Mouse (Mus musculus) layer of hippocampus, adult 9-11 months (tissue): Measurements from ENCODE around the gene Cops4.

ENCODE experiments used
- DNase-seq: peaks from one replicate; pipeline ENCODE4 v3.0.0; 2022

Gene Cops4

DNA sequence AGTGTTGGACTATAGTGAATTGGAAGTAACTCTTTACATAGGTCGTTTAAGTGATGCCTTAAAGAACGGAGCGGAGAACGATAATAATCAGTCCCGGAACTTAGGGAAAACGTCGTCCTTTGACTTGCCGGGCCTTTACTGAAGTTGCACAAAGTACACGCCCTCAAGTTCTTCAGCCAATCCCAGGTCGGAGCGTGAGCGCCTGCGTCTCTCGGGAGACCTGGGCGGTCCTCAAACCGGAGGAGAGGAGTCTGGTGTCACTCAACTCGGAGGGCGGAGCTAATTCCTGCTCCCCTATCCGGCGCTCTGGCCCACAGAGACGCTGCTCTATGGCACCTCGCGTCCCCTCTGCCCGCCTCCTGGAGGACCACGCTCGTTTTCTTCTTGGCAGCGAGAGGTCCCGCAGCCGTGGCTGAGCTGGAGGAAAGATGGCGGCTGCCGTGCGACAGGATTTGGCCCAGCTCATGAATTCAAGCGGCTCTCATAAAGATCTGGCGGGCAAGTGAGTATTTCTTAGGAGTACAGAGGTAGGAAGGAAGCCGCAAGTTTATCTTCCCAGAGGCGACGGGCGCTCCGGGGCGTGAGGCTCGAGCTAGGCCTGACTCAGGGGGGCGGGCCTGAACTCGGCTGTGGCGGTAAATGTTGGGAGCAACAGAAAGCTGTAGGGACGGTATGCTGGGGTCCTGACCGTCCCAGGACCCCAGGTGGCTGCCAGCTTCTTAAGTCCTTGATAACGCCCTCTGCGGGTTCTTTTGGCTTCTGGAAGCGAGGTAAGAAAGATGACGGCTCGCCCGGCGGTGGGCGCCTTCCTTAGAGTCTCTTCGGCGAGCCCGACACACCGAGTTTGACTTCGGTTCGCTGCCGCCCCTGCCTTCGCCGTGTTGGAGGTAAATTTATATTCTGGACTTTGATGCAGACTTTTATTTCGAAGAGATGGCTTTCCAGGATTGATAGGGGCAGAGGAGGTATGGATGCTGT, at the start of gene Cops4:
Cops4 (plus strand) TSS at position 261 of the 978 bp plus-strand sequence.
- DNase-seq = peak; percentile 99

DNA sequence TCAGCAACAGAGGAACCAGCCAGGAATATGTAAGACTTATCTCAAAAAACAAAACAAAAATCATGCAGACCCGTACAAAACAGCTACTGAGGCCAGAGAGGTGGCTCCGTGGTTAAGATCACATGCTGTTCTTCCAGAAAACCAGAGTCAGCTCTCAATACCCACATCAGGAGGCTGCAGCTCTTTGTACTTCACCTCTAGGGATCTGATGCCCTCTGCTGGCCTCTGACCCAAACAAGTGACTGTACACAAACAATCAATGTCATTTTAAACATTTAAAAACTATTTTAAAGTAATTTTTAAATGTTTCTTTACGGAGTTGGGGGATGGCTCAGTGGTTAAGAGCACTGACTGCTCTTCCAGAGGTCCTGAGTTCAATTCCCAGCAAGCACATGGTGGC, 41.8 kb upstream of the Cops4 start:
- DNase-seq = no peak

DNA sequence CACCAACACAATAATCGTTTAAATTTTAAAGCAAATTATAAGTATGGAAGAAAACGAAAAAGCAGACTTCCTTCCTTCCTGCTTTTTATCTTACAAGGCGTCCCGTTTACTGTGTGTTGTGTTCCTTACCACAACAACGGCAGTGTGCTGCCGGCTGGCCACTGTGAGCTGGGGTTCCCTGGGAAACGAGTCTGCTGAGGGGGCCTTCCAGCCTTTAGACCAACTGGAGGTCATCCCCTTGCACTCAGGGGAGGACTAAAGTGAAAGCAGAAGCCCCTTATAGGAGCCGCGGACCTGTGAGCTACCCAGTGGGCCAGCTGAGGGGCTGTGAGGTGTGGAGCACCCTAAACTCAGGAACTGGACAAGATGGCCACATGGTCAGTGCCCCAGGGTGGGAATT, 40.5 kb upstream of the Cops4 start:
- DNase-seq = no peak

DNA sequence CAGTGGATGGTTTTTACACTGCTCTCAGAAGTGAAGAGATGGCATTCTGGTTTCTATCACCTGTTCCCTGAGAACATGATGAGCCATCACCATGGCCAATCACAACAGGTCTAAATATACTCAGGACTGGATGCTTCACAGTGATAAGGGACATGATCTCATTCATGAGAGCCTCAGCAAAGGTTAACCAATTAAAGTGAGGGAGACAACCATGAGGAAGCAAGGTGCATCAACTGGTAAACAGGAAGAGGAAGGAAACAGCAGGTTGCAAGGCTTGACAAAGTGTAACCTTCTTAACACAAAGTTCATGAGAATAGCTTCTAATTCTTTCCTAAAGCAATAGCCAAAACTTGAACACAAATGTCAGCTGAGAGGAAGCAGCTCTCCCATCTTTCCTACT, 34.5 kb upstream of the Cops4 start:
- no peak for DNase-seq

DNA sequence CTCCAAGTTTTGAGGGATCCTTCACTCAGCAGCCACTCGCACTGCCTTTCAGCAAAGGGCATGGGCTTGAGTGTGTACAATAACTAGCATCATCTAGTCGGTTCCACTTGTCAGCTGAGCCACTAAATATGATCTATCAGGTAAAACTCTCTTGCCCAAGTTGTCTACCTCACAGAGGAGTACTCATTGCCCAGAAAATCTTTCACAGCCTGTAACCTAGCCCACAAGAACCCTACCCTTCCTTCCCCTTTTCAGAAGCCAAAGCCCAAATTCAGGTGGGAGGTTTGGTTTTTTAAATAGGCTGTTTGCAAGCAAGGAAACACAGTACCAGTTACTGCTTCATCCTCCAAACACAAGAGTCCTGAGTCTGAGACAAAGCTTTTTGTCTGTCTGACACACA, 31.0 kb upstream of the Cops4 start:
- no peak for DNase-seq

DNA sequence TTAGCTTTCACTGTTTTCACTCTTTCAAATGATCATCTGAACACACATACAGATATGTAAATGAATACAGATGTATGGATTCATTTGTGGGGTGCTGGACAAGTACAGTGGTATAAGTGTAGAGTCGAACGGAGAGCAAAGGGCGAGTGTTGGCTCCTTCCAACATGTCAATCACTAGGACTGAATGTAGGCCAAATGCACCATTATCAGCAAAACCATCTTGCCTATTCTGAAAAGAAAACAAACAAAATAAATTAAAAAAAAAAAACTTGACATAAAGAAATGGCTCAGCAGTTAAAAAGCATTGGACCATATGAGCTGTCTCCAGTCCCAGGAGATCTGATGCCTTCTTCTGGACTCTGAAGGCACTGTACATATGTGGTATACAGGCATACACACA, 29.9 kb upstream of the Cops4 start:
- DNase-seq = no peak

DNA sequence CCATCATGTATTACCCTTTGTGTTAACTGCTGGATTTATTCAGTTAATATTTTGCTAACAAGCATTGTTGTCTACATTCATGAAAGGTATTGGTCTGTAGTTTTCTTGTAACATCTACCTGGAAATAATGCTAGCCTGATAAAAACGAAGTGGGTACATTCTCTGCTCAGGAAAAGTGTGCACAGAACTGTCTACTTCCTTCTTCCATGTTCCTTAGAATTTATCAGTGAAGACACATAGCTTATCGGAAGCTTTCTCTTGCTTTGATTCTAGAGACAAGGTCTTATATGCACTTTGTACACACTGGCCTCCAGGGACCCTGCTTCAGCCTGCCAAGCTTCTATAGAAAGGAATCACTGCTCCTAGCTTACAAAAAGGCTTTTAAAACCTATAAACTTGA, 28.8 kb upstream of the Cops4 start:
- DNase-seq = no peak

DNA sequence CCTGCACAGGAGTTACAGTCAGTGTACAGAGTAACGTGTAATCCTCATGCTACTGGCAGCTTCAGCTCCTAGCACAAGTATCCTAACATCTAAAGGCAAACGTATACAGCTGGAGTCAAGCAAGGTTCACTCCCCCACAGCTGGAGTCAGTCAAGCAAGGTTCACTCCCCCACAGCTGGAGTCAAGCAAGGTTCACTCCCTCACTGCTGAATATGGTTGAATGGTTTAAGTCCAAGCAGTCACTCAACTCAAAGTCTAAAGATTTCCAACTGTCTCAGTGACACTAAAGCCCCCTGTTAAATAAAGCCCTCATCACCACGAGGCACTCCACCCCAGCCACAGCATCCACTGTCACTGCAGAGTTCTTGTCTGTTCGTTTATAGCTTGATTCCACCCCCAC, 26.4 kb upstream of the Cops4 start:
- no peak for DNase-seq

DNA sequence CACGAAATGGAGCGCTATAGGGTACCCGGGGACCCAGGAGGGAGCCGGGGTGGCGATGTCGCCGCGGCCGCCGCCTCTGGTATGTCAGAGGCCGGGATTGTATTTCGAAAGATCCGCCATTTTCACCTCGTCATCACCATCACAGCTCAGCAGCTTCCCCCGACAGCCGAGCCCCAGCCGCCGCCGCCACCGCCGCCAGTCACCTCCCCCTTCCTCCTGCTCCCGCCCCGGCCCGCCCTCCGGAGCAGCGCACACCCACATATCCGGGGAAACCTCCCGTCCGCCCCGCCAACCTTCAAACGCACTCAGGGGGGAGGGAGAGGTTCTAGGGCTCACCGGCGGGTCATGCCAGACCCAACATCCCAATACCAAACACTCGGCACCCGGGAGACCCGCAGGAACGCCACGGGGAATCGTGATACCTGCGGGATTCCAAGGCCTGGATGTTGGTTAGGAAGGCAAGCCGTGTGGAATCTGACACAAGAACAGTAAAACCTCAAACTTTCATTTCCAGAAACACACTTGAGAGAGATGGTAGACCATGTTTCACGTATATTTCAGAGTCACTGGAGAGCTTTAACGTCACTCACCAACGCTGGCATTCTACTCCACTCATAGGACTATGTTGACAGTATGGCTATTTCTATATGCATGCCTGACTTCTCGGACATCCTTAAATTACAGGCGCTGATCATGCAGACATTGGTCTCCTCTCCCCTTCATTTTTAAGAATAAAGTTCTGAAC, 19.5 kb upstream of the Cops4 start:
- DNase-seq = peak; percentile 68

DNA sequence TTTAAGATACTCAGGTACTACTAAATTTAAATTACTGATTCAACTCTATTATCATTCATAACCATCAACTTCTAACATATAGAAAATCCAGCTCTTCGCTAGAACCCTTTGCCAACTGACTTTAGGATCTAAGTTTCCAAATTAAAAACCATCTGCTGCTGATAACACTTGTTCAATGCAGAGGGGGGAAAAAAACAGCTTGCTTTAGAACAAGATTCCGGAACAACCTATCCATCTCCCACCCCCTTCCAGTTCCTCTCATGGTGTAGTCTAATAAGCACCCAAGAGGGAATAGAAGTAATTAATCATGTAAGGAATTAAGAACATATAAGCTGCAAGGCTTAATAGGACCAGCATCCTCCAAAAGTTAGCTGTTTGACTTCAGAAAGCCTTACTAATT, 18.9 kb upstream of the Cops4 start:
- DNase-seq = no peak

DNA sequence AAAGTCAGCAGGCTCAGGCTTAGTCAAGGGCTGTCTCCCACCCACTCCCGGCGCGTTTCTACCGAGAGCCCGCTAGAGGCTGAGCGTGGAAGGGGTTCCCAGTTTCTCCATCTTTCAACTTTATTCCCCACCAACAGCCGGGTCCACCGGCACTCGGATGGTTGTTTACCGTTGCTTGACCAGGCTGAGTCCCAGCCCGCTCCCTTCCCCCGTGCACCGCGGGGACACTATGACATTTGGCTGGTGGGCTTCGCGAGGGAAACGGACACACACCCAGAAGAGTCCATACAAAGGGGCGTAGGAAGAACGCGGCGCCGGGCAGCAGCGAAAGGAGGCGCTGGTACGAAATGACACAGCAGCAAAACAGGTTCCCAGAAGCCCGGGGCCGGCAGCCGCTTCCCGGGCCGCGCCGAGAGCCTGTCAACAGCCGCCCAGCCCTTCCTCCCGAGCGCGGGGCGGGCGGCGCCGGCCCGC, 18.2 kb upstream of the Cops4 start:
- DNase-seq = no peak

DNA sequence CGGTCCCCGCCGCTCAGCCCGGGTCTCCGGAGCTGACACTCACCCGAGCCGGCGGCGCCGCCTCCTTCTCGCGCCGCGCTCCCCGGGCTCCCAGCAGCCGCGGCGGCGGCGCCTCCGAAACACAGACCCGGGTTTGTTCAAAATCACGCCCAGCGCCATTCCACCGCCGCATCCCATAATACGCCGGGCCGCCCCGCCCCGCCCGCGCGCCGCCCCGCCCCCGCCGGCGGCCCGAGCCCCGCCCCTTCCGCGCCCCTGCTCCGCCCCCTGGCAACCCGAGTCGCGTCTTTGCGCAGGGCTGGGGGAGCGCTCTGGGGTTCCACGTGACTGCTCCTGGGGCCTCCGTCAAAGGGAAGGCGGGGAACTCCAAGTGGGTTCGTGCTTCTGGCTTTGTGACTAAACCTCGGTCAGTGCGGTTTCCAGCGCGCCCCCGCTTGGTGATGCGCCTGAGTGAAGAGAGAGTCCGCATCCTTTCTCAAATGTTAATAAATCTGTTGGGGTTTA, 17.6 kb upstream of the Cops4 start, which contains the start of gene Lin54:
Lin54 (minus strand) TSS at position 182 of the 504 bp plus-strand sequence.
- peak; percentile 93 for DNase-seq

DNA sequence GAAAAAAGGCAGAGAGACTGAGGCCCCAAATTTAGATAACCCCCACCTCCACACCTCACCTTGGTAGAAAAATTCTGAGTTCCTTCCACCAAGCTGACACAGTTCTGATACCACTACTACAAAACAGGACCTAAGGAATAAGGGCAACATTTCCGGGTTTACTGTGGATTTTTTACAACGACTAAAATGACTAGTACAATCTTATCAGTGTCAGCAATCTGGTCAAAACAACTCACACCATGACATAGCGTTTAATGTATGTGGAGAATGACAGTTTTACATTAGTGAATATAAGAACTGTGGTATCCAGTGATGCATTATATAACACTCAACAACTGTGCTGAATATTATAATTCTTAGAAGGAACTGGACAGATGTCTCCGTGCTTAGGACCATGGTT, 16.8 kb upstream of the Cops4 start:
- no peak for DNase-seq

DNA sequence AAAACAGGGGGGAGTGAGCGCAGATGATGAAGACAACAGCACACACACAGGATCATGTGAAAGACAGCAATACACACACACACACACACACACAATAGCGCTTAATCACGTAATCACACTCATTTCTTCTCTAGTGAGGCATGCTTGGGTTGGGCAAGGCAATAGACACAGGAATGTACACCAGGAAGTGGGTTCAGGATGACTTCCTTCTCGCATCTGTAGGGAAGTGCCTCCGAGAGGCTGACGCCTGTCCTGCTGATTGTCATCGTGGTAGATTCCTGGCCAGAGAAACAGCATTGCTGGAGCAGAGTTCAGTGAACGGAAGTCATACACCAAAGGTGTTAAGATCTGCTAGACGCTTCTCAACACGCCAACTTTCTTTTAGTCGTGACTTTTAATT, 8.9 kb upstream of the Cops4 start:
- DNase-seq = no peak

DNA sequence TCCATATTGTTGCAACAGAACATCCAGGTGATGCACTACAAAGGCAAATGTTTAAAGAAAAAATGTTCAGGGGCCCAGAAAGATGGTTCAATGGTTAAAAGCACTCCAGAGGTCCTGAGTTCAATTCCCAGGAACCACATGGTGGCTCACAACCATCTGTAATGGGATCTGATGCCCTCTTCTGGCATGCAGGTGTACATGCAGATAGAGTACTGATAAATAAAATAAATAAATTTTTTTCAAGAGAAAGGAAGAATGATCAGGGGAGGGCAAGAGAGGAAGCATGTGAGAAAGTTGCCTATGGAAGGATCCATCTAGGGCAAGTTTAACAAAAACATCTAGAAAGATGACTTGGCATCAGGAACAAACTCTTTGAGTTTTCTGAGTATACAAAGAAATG, 5.5 kb upstream of the Cops4 start:
- no peak for DNase-seq

DNA sequence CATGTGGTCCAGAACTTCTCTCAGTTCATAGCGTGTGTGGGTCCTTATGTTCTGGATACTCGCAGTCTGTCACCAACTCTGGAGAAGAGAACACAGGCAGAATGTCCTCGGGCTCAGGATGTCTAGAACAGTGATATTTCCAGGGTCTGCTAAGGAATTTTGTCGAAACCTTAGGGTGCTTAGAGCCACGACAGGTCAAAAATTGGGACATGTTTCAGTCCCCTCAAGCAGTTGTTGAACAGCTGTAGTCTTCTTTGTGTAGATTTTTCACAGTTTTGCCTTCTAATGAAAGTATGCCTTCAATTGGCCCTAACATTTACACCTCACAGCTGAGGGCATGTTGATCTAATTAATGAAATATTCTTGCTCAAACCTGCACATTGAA, 910 bp downstream of the Cops4 start:
- DNase-seq = no peak

DNA sequence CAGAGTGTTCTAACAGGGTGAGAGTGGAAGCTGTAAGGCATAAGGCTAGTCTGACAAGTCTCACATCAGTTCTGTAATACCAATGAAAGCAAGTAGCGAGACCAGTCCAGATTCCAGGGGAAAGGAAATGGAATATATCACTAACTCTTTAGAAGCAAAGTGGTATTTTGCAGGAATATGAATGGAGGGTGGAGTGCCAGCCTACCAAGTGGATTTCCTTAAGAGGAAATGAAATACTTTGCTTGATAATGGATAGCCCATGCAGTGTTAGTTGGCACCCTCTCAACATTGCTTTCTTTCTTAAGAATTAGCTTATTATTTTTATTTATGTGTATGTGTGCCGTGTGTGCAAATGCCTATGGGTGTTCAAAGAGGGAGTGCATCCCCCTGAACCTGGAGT, 2.1 kb downstream of the Cops4 start:
- DNase-seq = no peak

DNA sequence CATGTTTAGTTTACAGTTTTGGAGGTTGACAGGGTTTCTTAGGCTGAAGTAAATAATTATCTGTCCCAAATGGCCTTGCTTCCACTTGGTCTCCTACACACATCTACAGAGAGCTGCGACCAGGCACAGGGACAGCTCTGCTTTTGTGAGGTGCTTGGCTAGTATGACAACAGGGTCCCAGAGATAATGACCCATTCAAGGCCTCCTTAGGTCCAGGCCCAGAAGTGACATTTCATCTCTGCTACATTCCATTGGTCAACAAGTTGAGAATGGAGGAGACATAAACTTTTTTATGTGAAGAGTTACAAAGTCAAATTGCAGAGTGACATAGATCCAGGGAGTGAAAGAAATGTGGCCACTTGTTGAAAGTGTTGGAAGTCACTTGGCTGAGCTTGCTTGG, 5.2 kb downstream of the Cops4 start:
- DNase-seq = no peak

DNA sequence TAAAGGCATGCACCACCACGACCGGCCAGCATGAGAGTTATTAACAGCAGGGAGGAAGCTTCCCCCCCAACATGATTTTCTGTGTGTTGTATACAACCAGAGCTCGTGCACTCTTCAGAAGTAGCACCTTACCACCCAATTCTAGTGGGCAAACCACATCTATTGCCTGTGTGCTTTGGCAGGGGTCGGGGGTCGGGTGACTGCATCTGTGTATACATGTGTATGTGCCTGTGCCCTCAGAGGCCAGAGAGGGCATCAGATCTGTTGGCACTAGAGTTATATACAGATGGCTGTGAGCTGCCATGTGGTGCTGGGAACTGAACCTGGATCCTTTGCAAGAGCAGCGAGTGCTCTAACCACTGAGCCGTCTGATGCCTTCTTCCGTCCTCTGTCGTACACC, 6.8 kb downstream of the Cops4 start:
- DNase-seq = no peak

DNA sequence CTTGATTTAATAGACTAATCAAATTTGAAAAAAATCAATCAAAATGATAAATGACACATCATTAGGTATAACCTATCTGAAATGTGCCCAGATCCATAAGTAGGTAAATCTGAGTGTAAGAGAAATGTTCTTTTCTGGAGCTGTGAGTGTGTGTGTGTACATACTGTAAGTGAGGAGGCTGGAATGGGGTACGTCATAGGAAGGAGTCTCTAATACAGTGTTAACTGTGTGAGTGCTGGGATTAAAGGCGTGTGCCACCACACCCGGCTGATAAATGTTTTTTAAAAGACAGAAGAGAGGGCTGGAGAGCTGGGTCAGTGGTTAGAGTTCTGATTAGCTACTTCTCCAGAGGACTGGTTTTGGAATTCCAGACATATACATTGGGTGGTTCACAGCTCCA, 7.5 kb downstream of the Cops4 start:
- no peak for DNase-seq

DNA sequence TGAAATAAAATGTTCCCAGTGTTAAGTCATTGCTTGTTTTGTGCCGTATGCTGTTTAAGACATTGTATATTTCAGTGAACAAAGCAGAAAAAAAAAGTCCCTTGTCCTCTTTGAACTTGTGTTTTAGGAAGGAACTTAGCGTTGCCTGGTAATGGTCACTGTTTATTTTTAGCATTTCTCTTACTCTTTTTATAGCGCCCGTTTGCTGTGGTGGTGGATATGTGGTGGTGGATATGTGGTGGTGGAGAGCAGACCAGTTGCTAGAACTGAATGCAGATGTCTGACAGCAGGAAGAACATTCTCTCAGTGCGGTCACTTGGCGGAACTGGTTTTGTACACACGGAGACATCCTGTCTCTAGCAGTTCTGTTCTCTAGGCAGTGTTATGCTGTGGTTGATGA, 8.1 kb downstream of the Cops4 start:
- peak; percentile 86 for DNase-seq

DNA sequence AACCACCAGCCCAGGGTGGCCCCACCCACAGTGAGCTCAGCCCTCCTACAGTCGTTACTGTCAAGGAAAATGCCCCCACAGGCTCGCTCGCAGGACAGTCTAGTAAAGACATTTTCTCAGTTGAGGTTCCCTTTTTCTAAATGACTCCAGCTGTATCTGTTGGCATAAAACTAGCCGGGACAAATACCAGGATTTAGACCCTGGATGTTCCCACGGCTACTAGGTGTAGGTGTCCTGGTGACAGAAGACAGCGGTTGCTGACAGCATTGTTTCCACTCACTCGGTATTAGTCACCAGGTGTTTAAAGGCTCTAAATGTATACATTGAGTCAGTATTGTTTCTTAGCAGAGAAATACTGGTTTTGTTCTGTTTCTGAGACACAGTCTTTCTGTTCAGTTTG, 17.7 kb downstream of the Cops4 start:
- no peak for DNase-seq

DNA sequence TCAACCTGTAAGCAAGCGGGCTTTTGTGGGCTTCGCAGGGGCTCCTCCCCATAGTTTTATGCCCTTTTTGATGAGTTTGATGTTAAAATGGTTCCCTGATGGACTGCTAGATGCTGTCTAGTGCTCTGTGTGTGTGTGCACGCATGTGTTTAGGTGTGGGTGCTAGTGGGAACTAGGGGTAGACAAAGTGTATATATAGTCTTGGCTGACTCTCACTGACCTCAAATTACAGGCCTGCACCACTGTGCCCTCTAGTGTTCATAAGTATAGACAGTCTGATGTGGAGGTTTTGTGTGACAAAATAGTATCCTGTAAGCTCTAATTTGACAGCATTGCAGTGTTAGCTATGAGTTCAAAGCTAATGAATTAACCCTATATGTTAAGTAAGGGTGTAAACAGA, 18.5 kb downstream of the Cops4 start:
- no peak for DNase-seq
